Mouse (Mus musculus): Measurements from ENCODE around the gene Prdm10.
A peak's percentile ranks its signal among the peaks of the same experiment; 100 is the strongest.

The Prdm10 gene

DNA sequence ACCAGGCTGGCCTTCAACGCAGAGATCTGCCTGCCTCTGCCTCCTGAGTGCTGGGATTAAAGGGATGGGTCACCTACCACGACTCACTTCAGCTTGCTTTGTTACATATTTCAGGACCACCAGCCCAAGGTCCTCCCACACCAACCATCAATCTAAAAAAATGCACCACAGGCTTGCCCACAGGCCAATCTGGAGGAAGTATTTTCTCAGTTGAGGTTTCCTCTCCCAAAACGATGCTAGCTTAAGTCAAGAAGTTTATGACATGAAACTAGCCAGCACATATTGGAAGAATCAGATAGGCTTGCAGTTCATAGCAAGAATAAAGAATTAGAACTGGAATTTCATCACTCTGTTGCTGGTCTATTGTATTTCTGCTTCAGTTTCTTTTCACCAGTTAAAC is 24.0 kb downstream of the Prdm10 start:
- DNase-seq (ENCODE audit: low read depth, low spot score): no peak

DNA sequence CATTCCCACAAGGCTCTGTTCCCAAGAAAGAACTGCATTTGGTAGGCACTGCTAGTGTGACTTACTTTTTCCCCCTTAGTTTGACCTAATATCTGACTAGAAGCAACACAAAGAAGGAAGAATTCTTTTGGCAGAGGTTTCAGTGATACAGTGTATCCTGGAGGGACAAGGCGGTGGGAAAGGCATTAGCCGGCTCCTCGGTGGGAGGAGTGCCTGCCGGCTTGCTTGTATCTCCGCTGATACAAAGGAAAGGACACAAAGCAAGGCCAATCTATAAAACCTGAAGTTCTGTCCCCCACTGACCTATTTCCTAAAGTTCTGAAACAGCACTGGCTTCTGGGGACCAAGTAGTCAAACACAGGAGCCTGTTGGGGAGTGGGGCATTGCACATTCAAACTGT is 24.8 kb downstream of the Prdm10 start:
- DNase-seq (ENCODE audit: low read depth, low spot score): no peak

DNA sequence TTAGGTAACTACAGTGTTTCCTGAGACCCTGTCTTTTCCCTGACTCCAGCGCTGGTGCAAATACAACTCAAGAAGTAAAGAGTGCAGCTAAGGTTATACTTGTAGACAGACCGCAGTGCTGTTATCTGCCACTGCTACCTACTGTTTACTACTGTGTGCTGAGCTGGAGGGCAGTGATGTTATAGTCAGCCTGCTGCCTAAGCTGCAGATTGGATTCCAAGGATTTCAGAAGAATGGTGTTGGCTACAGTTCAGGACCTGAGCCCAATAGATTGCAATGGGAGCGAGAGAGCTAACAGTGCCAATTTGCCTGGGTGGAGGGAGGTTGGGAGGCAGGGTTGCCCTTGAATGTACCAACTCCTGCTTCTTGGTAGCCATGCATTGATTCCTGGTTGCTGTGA is 25.5 kb downstream of the Prdm10 start:
- no peak for DNase-seq (ENCODE audit: low read depth, low spot score)

DNA sequence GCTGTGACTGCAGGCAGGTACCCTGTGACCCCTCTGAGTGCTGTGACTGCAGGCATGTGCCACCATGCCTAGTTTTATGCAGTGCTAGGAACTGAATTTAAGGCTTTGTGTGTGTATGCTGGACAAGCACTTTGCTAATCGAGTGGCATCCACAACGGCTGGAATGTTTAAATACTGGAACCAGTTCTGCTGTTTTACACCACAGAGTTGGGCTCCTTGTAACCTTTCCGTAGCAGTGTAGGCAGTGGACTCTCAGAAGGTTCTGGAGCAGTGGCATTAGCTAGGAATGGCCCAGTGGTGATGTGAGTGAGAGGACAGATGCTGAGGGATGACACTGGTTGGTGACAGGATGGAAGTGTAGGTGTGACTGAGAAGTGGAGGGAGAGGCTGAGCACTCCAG is 26.9 kb downstream of the Prdm10 start:
- DNase-seq (ENCODE audit: low read depth, low spot score): no peak

DNA sequence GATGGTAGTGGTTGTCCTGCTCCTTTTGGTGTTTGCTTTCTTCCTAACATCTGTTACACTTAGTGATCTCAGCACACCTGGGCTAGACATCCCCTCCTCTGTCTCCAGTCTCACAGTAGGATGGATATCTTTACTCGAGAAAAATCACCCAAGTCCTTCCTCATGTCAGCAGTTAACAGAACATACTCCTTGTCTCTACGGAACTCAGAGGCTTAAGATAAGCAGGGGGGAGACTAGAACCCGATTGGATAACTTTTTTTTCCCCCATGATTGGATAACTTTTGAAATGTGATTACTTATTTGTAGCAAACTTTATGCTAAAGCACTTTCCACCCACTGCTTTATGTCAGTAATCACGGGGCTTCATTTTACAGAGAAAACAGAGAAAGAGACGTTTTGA is 28.7 kb downstream of the Prdm10 start:
- no peak for DNase-seq (ENCODE audit: low read depth, low spot score)

DNA sequence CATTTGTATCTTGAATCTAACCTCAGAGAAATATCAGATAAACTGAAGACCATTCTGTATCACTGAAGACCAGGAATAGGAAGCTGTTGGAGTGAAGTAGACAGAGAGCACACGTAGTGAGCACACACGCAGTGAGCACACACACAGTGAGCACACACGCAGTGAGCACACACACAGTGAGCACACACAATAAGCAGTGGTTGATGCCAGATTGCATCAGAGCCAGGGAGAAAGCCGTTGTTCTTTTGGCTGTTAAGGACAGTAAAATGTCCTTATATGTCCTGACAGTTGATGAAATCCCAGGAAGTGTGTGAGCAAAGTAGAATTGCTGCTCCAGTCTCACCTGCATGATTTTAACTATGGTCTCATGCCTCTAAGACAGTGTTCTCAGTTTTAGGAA is 30.3 kb downstream of the Prdm10 start:
- DNase-seq (ENCODE audit: low read depth, low spot score): no peak

DNA sequence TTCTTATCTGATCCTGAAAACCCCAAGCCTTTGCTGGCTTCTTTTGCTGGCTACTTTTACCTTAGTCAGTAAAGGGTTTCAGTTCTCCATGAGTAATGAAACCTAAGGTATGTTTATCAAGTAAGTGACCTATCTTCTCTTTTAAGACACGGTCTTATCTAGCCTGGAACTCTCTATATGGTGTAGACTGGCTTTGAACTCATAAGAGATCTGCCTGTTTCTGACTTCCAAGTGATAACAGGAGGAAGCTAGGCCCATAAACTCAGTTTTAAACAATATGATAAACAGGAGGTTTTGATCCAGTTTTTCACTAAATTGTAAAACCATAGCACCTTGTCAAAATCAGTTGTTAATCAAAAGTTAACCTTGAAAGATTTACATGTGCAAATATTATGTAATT is 33.5 kb downstream of the Prdm10 start:
- no peak for DNase-seq (ENCODE audit: low read depth, low spot score)

DNA sequence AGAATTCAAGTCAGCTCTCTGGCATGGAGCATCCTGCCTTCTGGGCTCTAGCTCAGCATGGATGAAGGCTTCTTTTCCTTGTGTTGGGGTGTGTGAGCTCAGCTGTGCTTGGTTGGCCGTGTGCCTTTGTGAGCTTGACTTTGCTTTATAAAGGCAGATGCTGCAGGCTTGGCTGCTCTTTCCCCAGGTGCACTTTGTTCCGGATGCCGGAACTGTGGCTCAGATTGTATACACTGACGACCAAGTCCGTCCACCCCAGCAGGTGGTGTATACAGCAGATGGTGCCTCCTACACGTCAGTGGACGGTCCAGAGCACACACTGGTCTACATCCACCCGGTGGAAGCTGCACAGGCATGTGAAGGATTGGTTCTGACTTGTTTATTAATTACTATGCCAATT is 35.6 kb downstream of the Prdm10 start:
- no peak for DNase-seq (ENCODE audit: low read depth, low spot score)

DNA sequence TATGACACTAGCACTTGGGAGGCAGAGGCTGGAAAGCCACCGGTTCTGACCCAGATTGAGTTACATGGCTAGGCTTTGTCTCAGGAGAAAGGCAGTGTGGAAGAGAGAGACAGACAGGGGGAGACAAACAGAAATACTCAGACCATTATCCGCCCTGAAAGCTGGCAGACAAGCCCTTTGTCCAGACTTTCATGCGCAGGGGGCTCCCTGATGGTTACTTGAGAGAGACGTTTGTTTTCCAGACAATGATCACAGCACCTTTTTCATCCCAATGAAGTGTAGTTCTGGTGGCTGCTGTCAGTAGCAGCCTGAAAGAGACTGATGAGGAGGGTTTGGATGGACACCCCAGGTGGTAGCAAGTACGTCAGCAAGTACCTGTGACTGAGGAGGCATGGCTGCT is 38.6 kb downstream of the Prdm10 start:
- no peak for DNase-seq (ENCODE audit: low read depth, low spot score)

DNA sequence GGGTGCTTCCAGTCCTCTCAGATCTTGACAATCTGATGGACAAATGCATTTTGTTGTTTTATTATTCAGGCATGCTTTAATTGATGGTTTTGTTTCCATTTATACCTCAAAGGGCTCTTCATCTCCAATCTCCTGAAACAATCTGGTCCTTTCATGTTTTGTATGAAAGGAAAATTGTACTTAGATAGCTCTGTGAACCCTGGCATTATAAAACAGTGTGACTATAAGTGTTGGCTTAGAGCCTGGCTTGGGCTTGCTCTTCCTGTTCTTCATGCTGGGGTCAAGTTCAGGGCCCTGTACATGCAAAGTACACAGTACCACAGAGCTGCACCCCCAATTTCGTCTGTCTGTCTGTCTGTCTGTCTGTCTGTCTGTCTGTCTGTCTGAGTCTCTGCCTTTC is 40.4 kb downstream of the Prdm10 start:
- DNase-seq (ENCODE audit: low read depth, low spot score): no peak

DNA sequence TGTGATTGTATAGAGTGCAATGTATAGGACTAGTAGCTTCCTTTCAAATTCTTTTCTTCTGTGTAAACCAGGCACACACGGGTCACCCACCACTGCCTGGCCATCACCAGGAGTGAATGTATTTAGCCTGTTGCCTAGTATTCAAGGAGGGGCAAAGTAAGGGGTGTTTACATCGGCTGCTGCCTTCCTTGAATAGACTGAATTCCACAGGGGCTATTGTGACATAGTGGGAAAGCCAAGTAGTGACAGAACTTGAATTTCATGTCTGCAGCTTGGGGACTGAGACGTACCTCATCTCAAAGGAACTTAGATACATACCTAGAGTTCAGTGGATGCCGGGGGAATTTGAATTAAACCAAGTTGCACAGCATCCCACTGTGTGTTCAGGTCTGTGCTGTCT is 41.2 kb downstream of the Prdm10 start:
- no peak for DNase-seq (ENCODE audit: low read depth, low spot score)

DNA sequence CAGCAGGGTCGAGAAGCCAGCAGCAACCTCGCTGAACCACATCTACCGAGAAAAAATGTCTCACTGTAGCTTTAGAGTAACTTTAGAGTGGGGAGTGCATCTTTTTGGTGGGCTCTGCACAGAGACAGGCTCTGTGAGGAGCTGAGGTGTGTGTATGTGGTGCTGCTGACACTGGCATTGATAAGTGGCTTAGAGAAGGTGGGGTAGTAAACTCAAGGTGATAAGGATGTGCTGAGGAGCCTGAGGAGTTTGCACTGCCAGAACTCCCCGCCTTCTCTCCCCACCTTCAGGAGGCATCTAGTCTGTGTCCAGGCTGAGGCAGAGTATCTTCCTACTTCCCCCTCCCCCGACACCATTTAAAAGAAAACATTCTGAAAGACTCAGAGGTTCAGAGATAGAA is 41.8 kb downstream of the Prdm10 start:
- no peak for DNase-seq (ENCODE audit: low read depth, low spot score)

DNA sequence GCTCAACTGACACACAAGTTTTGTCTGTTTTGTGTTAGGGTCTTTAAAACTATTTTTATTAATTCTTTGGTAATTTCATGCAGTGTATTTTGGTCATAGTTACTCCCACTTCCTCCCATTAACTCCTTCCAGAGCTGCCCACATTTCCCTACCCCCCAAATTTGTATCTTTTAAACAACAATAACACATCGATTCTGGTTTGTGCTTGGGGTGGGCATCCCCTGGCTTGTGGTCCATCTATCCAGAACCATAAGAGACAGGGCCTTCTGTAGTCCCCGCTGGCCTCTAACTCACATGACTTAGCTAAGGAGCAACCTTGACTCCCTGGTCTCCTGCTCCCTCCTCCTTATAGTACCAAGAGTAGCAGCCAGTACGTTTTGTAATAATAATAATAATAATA is 50.5 kb downstream of the Prdm10 start:
- no peak for DNase-seq (ENCODE audit: low read depth, low spot score)

DNA sequence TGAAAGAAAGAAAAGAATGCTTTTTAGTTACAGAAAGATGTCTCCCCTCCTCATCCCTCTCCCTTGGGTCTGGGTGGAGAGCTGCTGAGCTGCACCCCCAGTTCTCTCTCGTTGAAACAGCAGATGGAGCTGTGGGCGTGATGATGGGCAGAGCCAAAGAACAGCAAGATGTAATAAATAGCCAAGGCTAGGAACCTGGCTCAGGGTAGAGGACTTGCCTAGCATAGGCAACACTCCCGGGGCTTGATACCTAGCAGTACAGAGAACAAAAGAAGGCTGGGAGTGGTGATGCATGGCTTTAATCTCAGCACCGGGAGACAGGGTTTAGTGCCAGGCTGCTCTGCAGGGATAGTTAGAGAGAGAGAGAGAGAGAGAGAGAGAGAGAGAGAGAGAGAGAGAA is 50.9 kb downstream of the Prdm10 start:
- DNase-seq (ENCODE audit: low read depth, low spot score): no peak

DNA sequence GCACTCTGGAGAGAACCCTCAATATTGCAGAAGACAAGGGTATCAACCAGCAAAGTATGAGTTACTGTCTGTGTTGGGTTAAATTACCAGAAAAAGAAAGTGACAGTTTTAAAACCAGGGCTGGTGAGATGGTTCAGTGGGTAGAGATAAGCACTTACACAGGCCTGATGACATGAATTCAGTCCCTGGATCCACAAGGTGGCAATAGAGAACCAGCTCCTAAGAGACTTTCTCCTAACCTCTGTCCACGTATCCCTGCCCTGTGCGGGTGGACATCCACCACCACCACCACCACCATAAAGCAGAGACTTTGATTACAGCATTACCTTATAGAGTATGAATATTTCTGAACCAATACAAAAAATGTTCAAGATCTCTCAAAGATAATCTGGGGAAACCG is 51.6 kb downstream of the Prdm10 start:
- no peak for DNase-seq (ENCODE audit: low read depth, low spot score)

DNA sequence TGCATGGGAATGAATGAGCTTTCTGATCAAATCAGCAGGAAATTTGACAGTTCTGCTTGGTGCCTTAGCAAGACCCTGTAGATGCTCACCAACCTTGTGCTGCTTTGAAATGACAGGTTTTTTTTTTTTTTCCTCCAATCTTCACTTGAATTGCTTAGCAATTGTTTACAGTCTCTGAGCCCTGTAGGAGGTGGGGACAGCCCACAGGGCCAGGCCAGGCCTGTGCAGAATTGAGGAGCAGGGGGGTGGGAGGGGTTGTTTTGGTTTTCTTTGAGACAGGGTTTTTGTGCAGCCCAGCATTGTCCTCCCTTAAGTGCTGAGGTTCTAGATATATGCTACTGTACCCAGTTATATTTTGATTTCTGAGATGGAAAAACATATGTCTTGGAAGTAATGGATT is 52.5 kb downstream of the Prdm10 start:
- no peak for DNase-seq (ENCODE audit: low read depth, low spot score)

DNA sequence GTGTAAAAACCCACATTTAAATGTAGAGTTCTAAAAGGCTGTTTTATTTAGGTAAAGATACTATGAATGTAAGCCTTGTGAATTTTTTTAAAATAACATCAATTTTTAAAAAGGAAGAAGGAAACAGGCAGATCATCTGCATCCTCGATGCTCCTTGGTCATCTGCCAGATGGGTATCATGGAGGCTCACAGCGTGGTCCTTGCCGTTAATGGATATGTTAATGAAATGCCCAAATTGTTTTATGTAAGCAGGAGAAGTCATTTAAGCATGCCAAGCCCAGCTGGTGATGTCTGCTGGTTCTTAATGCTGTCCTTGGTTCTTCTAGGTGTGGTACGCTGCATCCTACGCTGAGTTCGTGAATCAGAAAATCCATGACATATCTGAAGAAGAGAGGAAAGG is 54.7 kb downstream of the Prdm10 start:
- no peak for DNase-seq (ENCODE audit: low read depth, low spot score)

DNA sequence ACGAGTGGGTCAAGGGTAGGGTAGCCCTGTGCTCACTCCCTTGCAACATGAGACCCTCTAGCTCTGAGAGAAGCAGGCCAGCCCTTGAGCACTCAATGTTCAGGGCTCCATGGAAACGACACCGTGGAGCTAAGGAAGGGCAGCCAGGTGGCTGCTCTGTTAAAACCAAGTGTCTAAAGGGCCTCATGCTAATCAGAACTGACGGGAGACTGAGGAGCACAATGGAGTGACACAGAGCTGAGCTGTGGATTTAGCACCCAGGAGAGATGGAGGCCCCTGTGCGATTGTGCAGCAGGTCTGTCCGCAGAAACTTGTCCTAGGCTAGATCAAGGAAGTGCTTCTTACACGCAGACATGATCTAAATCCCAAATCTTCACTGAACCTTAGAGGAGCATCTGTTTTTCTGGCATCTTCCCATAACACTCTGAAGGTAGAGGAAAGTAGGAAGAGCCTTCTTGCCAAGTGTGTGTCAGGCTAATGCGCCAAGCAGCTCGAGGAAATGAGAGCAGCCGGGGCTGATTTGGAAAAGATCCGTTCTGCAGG is 64.0 kb downstream of the Prdm10 start:
- DNase-seq (ENCODE audit: low read depth, low spot score): no peak

DNA sequence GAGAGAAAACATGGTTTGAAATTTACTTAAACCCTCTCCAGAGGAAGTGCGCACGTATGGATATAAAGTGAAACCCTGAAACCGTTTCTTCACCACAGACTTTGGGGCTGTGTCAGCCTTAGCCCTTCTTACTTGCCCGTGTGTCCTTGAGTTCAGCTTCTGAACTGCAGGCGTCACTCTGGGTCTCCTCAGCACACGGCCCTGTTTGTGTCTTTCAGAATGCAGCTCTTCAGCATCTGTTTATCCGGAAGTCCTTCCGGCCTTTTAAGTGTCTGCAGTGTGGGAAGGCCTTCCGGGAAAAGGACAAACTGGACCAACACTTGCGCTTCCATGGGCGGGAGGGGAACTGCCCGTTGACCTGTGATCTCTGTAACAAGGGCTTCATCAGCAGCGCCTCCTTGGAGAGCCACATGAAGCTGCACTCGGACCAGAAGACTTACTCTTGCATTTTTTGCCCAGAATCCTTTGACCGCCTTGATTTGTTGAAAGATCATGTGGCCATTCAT is 66.3 kb downstream of the Prdm10 start:
- DNase-seq (ENCODE audit: low read depth, low spot score): no peak

DNA sequence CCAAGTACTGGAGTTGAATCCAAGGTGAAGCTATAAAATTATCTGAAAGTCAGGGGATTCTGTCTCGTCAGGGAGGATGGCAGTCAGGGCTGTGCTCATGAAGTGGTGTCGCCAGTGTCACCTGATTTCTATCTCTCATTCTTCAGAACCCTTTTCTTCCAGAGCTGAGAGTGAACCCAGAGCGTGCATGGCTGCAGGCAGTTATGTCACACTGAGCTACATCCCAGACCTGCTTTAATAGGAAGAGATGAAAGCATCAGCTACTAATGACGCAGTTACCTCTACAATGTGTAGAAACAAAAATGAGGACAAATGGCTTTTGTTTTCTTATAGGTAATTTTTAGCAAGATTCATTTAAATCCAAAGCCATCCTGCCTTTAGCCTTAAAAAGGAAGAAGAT is 68.1 kb downstream of the Prdm10 start:
- no peak for DNase-seq (ENCODE audit: low read depth, low spot score)

DNA sequence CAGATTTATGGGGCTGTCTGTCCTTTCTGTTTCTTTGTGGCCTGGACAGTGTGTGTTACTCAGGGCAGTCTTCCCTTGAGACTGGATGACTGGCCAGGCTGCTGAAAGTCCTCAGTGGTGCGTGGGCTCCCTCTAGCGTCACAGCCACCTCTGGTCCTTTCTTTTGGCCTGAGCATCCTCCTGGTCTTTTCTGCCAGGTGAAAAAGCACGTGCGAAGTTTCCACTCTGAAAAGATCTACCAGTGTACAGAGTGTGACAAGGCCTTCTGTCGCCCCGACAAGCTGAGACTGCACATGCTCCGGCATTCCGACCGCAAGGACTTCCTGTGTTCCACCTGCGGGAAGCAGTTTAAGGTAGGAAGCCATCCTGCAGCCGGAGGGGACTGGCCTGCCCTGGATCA is 68.6 kb downstream of the Prdm10 start:
- DNase-seq (ENCODE audit: low read depth, low spot score): peak; percentile 63

DNA sequence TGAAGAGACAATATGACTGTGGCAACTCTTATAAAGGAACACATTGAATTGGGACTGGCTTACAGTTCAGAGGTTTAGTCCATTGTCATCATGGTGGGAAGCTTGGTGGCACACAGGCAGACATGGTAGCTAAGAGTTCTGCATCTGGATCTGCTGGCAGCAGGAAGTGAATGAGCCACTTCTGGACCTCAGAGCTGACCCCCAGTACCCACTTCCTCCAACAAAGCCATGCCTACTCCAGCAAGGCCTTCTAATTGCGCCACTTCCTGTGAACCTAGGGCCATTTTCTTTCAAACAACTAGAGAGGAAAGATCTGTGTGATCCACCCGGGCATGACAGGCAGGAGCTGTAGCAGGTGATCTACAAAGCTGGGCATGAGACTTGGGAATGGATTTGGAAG is 72.4 kb downstream of the Prdm10 start:
- no peak for DNase-seq (ENCODE audit: low read depth, low spot score)

DNA sequence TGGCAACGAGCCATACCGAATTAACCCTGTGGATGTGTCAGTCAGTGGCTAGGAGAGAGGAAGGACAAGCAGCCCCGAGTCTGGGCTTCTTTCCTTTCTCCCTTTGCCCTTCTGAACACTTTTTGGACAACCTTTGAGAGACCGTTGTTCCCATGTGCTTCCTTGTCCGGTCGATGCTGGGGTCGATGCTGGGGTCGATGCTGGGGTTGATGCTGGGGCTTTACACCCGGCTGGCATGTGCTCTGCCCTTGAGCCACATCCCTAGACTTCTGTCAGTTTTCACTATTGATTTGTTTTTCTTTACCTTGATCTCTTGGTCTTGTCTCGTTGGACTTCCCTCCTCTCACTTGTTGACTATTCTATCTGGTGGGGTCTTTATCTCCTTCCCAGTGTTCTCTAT is 73.2 kb downstream of the Prdm10 start:
- no peak for DNase-seq (ENCODE audit: low read depth, low spot score)

DNA sequence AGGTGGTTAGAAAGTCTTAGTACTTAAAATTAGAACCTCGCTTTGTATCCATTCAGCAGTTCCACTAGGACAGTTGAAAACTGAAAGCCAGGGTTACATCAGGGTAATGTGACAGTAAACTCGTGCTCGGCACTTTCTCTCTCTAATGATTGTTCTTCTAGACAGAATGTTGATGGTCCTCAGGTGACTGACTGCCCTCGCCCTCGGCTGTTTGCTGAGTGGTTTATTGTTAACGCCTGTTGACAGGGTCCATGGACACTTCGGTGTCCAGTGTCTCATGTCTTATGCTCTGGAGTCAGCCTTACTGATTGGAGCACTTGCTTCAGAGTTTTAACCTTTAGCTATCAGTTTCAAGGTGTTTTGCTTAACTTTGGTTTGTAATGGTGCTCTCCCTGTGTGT is 73.7 kb downstream of the Prdm10 start:
- no peak for DNase-seq (ENCODE audit: low read depth, low spot score)
